Mouse (Mus musculus) olfactory bulb, adult 2 months (tissue): ENCODE data around the gene Gnaz.

ENCODE experiments used
- CTCF ChIP-seq: fragments of 200-500 bp; IDR thresholded peaks from 2 replicates; pipeline ENCODE4 v1.5.1; 2012; ENCODE audit warnings: low read depth, mild to moderate bottlenecking, low read length, moderate library complexity; ENCODE audit not compliant: insufficient read depth
- POLR2A ChIP-seq: fragments of 200-500 bp; IDR thresholded peaks from 2 replicates; pipeline ENCODE4 v1.6.1; 2012; ENCODE audit warnings: mild to moderate bottlenecking, low read depth, low read length, moderate library complexity; ENCODE audit not compliant: insufficient read depth

DNA sequence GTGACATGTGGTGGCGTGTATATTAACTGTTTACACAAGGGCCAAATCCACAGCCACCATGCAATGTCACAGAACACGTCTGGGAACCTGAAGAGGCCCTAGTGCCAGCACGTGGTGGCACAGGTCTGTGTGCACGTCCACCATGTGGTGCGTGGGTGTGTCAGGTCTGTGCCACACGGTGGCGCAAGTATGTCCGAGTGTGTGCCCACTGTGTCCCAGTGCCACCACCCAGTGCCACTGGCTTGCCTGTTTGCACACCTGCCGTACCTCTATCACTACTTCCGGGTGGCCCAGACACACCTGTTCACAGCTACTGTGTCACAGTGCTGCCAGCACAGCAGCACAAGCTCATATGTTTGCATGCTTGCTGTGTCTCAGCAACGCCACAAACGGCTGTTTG lies 32.5 kb upstream of the Gnaz start:
- TF ChIP-seq CTCF (no peak), POLR2A (no peak)
